Mouse (Mus musculus) liver, adult 2 months (tissue): Measurements from ENCODE around the gene Coro2b. TPM values are rescaled to one million over a fixed set of nuclear protein-coding genes. Genes with fewer than 3 reads are reported as not detected.

ENCODE experiments used
- DNase-seq: peaks from one replicate; pipeline ENCODE4 v3.0.0-alpha.2; 2011; ENCODE audit warnings: low read depth, low spot score; ENCODE audit errors: extremely low read depth
- H3K27ac ChIP-seq: fragments of 200-500 bp; replicated peaks from 2 replicates; pipeline ENCODE4 v1.5.1; 2012; ENCODE audit warnings: low read depth, mild to moderate bottlenecking, control low read depth, inconsistent platforms, low read length; ENCODE audit not compliant: insufficient read depth
- H3K27me3 ChIP-seq: fragments of 200-500 bp; 2 replicates; pipeline ENCODE4 v1.6.1; 2012; ENCODE audit warnings: mild to moderate bottlenecking, moderate library complexity, low read length, inconsistent platforms; ENCODE audit not compliant: control insufficient read depth, insufficient read depth
- H3K36me3 ChIP-seq: fragments of 200-500 bp; 2 replicates; pipeline ENCODE4 v1.6.1; 2012; ENCODE audit warnings: low read length, inconsistent platforms; ENCODE audit not compliant: control insufficient read depth, insufficient read depth
- H3K4me1 ChIP-seq: fragments of 200-500 bp; 2 replicates; pipeline ENCODE4 v1.6.1; 2011; ENCODE audit warnings: low read length; ENCODE audit not compliant: control insufficient read depth, insufficient read depth
- H3K4me3 ChIP-seq: fragments of 200-500 bp; 2 replicates; pipeline ENCODE4 v1.5.1; 2011; ENCODE audit warnings: low read depth, mild to moderate bottlenecking, control low read depth, low read length, moderate library complexity; ENCODE audit not compliant: insufficient read depth
- H3K79me2 ChIP-seq: fragments of 200-500 bp; 2 replicates; pipeline ENCODE4 v1.6.1; 2012; ENCODE audit warnings: inconsistent platforms, mild to moderate bottlenecking, low read length, moderate library complexity; ENCODE audit not compliant: control insufficient read depth, insufficient read depth
- H3K9ac ChIP-seq: fragments of 200-500 bp; 2 replicates; pipeline ENCODE4 v1.6.1; 2012; ENCODE audit warnings: low read depth, mild to moderate bottlenecking, control low read depth, inconsistent platforms, low read length
- CTCF ChIP-seq: fragments of 200-500 bp; IDR thresholded peaks from 2 replicates; pipeline ENCODE4 v1.5.1; 2011; ENCODE audit warnings: low read depth, low read length, control low read depth
- POLR2A ChIP-seq: fragments of 200-500 bp; IDR thresholded peaks from 2 replicates; pipeline ENCODE4 v1.6.1; 2011; ENCODE audit warnings: low read length, control low read depth; ENCODE audit not compliant: insufficient read depth; ENCODE audit errors: extremely low read depth
- WGBS: fragments of 180-500 bp; shearing (Covaris S2); methylation state at CpG from one replicate; pipeline ENCODE4 v1.1.7; 2018; 5-methylcytosine and 5-hydroxymethylcytosine counted together
- polyA plus RNA-seq: library from polyadenylated mRNA; depleted of rRNA; stranded (reverse); fragments of >200 nt; gene quantifications from 2 replicates; pipeline ENCODE4 v1.2.3, GENCODE M21; 2012
- total RNA-seq: library from RNA; depleted of rRNA; stranded (reverse); fragments of >200 nt; gene quantifications from 2 replicates; pipeline ENCODE4 v1.2.3, GENCODE M21; 2014

The Coro2b gene
- total and polyA plus RNA-seq, 2 experiments, result 1.5 to 2.7 TPM

DNA sequence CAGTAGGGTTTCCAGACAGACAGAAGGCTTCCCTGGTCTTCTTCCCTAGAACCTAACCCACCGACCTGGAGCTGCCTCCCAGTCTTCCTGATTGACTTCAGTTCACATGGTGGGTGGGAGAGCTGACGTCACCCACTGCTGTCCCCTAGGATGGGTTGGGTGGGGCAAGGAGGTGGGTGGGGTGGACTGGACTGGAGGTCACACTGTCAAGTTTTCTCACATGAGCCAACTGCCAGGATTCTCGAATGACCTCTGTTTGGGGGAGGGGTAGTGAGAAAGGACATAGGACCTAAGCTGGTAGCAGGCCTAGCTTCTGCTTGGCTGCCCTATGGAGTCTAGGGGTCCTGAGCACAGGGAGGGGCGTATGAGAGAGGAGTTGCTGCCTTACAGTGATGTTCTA lies 36.8 kb downstream of the Coro2b start:
- Histone ChIP-seq H3K36me3 (no peaks in the 10 kb centered on the region), H3K79me2 (no peaks in the 10 kb centered on the region), H3K4me3 (no peak overlapping the region), H3K27me3 (no peaks in the 10 kb centered on the region), H3K9ac (no peak overlapping the region), H3K4me1 (peaks cover 1% of the 10 kb centered on the region; the same call in 1 of the 2 replicates), H3K27ac (no peak overlapping the region)
- WGBS, result 78% methylated on average over 4 of the region's 4 CpGs
- no peak for TF ChIP-seq POLR2A
- no peak for DNase-seq

DNA sequence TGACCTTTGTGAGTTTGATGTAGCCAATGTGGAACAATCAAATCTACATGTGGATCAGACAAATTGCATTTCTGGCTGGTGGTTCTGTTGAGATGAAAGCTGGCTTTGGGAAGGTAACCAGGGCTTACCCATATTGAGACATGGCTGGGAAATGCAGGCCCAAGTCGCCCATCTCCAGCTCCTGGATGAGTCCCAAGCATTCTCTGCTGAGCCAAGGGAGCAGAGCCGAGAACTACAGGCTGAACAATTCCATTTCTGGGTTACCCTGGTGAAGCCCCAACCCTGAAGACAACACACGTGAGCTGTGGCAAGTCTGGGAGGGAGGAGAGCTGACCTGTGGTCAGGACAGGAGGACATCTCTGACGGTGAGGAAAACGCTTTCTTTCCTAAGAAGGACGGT lies 37.9 kb downstream of the Coro2b start:
- peaks cover 1% of the 10 kb centered on the region; the same call in 1 of the 2 replicates for H3K4me1 ChIP-seq
- 84% methylated on average over 6 of the region's 6 CpGs for WGBS
- TF ChIP-seq CTCF (no peak), POLR2A (no peak)
- H3K36me3 ChIP-seq, result no peaks in the 10 kb centered on the region
- H3K27ac ChIP-seq, result no peak overlapping the region
- no peak for DNase-seq
- no peak overlapping the region for H3K4me3 ChIP-seq
- no peaks in the 10 kb centered on the region for H3K27me3 ChIP-seq
- no peak overlapping the region for H3K9ac ChIP-seq
- H3K79me2 ChIP-seq, result no peaks in the 10 kb centered on the region

DNA sequence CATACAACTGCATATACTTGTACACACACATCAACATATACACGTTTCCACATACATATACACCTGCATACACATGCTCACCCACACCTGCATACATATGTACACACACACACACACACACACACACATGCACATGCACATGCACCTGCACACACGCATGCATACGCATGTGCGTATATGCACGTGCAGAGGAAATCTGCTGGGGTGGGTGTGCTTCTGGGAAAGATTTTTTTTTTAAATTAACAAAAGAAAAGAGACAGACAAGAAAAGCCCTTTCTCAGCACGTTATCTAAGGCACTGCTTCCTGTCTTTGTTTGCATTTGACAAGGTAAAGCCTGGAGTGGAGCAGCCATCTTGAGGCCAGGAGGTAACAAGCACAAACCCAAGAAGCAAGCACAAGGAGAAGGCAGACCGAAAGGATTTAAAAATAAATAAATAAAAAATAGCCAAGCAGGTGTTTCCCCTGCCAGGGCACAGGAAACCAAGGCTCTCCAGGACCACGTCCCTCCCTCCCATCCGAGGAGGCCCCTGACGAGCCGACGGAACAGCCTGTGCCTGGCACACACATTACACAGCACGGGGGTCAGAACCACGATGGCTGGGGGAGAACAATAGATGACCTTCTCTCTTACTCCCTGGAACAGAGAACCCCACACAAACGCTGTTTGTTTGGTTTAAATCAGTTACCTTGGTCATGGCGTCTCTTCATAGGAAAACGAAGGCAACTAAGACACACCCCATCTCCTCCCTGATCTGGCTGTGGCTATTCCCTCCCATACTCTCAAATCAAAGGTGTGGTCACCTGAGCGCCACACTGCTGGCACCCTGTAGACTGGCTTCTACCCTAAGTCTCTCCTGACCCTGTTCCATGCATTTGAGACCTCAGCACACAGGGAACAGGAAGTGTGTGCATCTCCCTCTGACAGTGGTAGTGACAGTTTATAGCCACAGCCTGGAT lies 39.4 kb downstream of the Coro2b start:
- H3K36me3 ChIP-seq, result no peaks in the 10 kb centered on the region
- no peak for DNase-seq
- H3K4me3 ChIP-seq, result no peak overlapping the region
- no peaks in the 10 kb centered on the region for H3K27me3 ChIP-seq
- peaks cover 1% of the 10 kb centered on the region; the same call in 1 of the 2 replicates for H3K4me1 ChIP-seq
- no peak overlapping the region for H3K9ac ChIP-seq
- no peak overlapping the region for H3K27ac ChIP-seq
- H3K79me2 ChIP-seq, result no peaks in the 10 kb centered on the region
- 57% methylated on average over 18 of the region's 18 CpGs for WGBS
- TF ChIP-seq POLR2A, result no peak
- no peak for TF ChIP-seq CTCF

DNA sequence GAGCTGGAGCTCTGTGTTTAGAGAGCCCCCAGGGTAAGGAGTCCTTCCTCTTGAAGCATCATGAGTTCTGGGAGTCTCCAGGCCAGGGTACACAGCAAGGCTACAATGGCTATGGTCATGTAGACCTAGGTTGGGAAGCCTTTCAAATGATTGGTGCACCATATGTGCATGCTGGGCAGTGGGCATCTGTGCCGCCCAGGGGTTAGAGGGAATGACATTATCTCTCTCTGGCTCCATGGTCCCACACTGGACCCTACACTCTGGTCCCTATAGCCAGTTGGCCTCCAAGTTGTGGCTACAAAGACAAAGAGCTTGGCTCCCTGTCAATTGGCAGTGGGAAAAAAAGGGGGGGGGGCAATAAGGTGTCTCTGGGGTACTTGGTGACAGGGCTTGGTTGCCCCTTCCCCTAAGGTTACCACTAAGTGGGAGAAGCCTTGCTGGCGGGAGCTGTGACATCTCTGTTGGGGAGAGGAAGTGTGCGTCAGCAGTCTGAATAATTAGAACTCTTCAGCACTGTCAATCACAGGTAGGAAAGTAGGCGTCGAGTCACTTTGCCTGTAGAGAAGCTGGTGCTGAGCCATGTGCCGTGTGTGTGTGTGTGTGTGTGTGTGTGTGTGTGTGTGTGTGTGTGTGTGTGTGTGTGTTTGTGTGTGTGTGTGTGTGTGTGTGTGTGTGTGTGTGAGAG lies 44.4 kb downstream of the Coro2b start:
- Histone ChIP-seq H3K4me3 (no peak overlapping the region), H3K79me2 (no peaks in the 10 kb centered on the region), H3K9ac (no peak overlapping the region), H3K27me3 (no peaks in the 10 kb centered on the region), H3K27ac (no peak overlapping the region), H3K4me1 (peaks cover 1% of the 10 kb centered on the region; the same call in 1 of the 2 replicates), H3K36me3 (no peaks in the 10 kb centered on the region)
- 80% methylated on average over 6 of the region's 6 CpGs for WGBS
- DNase-seq, result no peak
- TF ChIP-seq CTCF (no peak), POLR2A (no peak)

- Histone ChIP-seq H3K27me3 (no peaks in the 10 kb centered on the region), H3K4me3 (no peak overlapping the region), H3K27ac (no peak overlapping the region), H3K36me3 (no peaks in the 10 kb centered on the region), H3K4me1 (no peaks in the 10 kb centered on the region), H3K9ac (no peak overlapping the region), H3K79me2 (no peaks in the 10 kb centered on the region)
- TF ChIP-seq CTCF (no peak), POLR2A (no peak)
- 88% methylated on average over 5 of the region's 5 CpGs for WGBS
- DNase-seq, result no peak
Measured at GRCm38 (mm10) chr9:62491611-62492010, 45.2 kb downstream of the Coro2b start.

- no peaks in the 10 kb centered on the region for H3K79me2 ChIP-seq
Measured at GRCm38 (mm10) chr9:62491104-62491503, 45.7 kb downstream of the Coro2b start.

More at GRCm38 (mm10) chr9:62491104-62491503, 45.7 kb downstream of the Coro2b start:
- no peaks in the 10 kb centered on the region for H3K27me3 ChIP-seq
- H3K9ac ChIP-seq, result no peak overlapping the region
- H3K4me3 ChIP-seq, result no peak overlapping the region
- H3K36me3 ChIP-seq, result no peaks in the 10 kb centered on the region
- no peak overlapping the region for H3K27ac ChIP-seq
- no peak for DNase-seq
- WGBS, result 63% methylated on average over 3 of the region's 3 CpGs
- H3K4me1 ChIP-seq, result no peaks in the 10 kb centered on the region
- peak; percentile 41; the same call in 1 of the 2 replicates for TF ChIP-seq CTCF
- no peak for TF ChIP-seq POLR2A
